Mouse (Mus musculus) intestine, embryonic 16.5 days (tissue): ENCODE measurements at regions not wholly inside any gene's neighbourhood (a gene's known extent, or its start where the extent isn't known, plus 50 kb on each side); places are given as distances from the start of the nearest gene placed in this dataset.
A peak's percentile ranks its signal among the peaks of the same experiment; 100 is the strongest.

Experiments
- ATAC-seq: fragments of 200-750 bp; cut with Nextera tagmentation; 2 replicates; pipeline ENCODE4 v1.8.0; 2017; ENCODE audit warnings: moderate TSS enrichment, moderate library complexity
- H3K27ac ChIP-seq: fragments of 300-500 bp; sonication (generic); 2 replicates; pipeline ENCODE4 v1.5.1; 2014; ENCODE audit warnings: mild to moderate bottlenecking, low read length
- H3K27me3 ChIP-seq: fragments of 300-500 bp; sonication (generic); replicated peaks from 2 replicates; pipeline ENCODE4 v1.6.1; 2014; ENCODE audit warnings: low read length, control low read depth, mixed read lengths; ENCODE audit not compliant: control insufficient read depth, insufficient read depth
- H3K36me3 ChIP-seq: fragments of 300-500 bp; sonication (generic); 2 replicates; pipeline ENCODE4 v1.6.1; 2014; ENCODE audit warnings: low read length, control low read depth; ENCODE audit not compliant: control insufficient read depth, insufficient read depth
- H3K4me1 ChIP-seq: fragments of 300-500 bp; sonication (generic); 2 replicates; pipeline ENCODE4 v1.6.1; 2014; ENCODE audit warnings: low read length, control low read depth, mixed read lengths; ENCODE audit not compliant: control insufficient read depth, insufficient read depth
- H3K4me2 ChIP-seq: fragments of 300-500 bp; sonication (generic); 2 replicates; pipeline ENCODE4 v1.6.1; 2014; ENCODE audit warnings: low read depth, low read length, control low read depth
- H3K4me3 ChIP-seq: fragments of 300-500 bp; sonication (generic); 2 replicates; pipeline ENCODE4 v1.5.1; 2014; ENCODE audit warnings: mild to moderate bottlenecking, low read length
- H3K9ac ChIP-seq: fragments of 300-500 bp; sonication (generic); 2 replicates; pipeline ENCODE4 v1.6.1; 2014; ENCODE audit warnings: low read depth, low read length
- H3K9me3 ChIP-seq: fragments of 300-500 bp; sonication (generic); 2 replicates; pipeline ENCODE4 v1.6.1; 2016; ENCODE audit warnings: low read length, control low read depth; ENCODE audit not compliant: control insufficient read depth
- WGBS: fragments of 180-500 bp; shearing (Covaris S2); extraction: QIAGEN DNeasy Blood & Tissue Kit; methylation state at CpG from one replicate; pipeline ENCODE4 v1.1.7; 2014; 5-methylcytosine and 5-hydroxymethylcytosine counted together

GRCm38 (mm10) chr12:74728866-74729265 lies 412.7 kb upstream of the Gm11042 start:
- Histone ChIP-seq H3K27ac (no peak overlapping the region), H3K27me3 (no peaks in the 10 kb centered on the region), H3K4me2 (no peak overlapping the region), H3K9ac (no peak overlapping the region), H3K4me1 (no peaks in the 10 kb centered on the region), H3K36me3 (no peaks in the 10 kb centered on the region), H3K9me3 (no peaks in the 10 kb centered on the region), H3K4me3 (no peak overlapping the region)
- ATAC-seq: no peak
- WGBS: 94% methylated on average over 2 of the region's 2 CpGs

DNA sequence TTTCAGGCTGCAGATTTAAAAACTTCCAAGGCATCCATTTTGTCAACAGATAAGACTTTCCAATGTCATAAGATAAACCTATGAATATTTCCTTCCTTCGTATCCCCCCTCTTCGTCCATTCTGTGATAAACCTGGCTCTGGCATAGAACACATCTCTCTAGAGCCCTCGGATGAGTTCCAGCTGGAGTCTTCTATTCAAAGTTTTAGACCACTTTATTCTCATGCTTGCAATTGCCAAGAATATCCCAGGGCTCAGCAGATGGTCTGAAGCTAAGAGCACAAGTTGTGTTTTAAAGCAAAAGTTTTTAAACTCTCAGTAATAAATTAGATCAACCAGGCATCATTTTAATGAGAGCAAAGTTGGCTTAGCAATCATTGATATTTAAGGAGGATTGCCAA lies 363.0 kb upstream of the Gm11042 start:
- ATAC-seq: no peak
- Histone ChIP-seq H3K4me3 (no peak overlapping the region), H3K4me2 (no peak overlapping the region), H3K9me3 (no peaks in the 10 kb centered on the region), H3K36me3 (no peaks in the 10 kb centered on the region), H3K9ac (no peak overlapping the region), H3K4me1 (no peaks in the 10 kb centered on the region), H3K27me3 (no peaks in the 10 kb centered on the region), H3K27ac (no peak overlapping the region)
- WGBS: 80% methylated on average over 3 of the region's 3 CpGs

GRCm38 (mm10) chr12:74677835-74678234 lies 361.6 kb upstream of the Gm11042 start:
- Histone ChIP-seq H3K27ac (no peak overlapping the region), H3K36me3 (no peaks in the 10 kb centered on the region), H3K4me3 (no peak overlapping the region), H3K4me2 (no peak overlapping the region), H3K9ac (no peak overlapping the region), H3K9me3 (no peaks in the 10 kb centered on the region), H3K4me1 (no peaks in the 10 kb centered on the region), H3K27me3 (no peaks in the 10 kb centered on the region)
- 82% methylated on average over 2 of the region's 2 CpGs for WGBS
- ATAC-seq: no peak

DNA sequence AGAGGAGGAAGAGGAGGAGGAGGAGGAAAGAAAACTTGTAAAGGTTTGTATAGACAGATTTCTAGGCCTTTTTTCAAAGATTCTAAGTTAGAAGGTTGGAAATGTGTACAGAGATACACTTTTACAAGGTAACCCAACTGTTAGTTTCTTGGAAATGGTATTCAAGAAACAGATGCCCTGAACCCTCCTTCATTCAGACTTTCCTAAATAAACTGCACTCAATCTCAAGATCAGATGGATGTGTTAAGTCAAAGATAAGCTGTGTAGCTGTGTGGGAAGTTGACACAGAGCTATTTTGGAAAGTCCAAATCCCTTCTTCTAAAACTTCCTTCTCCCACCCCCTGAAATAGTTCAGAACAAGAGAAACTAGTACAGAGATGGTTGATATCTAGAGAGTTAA lies 342.2 kb upstream of the Gm11042 start:
- no peaks in the 10 kb centered on the region for H3K36me3 ChIP-seq
- no peaks in the 10 kb centered on the region for H3K9me3 ChIP-seq
- no peak overlapping the region for H3K9ac ChIP-seq
- H3K4me3 ChIP-seq: no peak overlapping the region
- H3K4me2 ChIP-seq: no peak overlapping the region
- no peak for ATAC-seq
- H3K27ac ChIP-seq: no peak overlapping the region
- no peaks in the 10 kb centered on the region for H3K4me1 ChIP-seq
- H3K27me3 ChIP-seq: no peaks in the 10 kb centered on the region

- Histone ChIP-seq H3K9ac (no peak overlapping the region), H3K36me3 (no peaks in the 10 kb centered on the region), H3K27ac (no peak overlapping the region), H3K4me2 (no peak overlapping the region), H3K9me3 (no peaks in the 10 kb centered on the region), H3K27me3 (no peaks in the 10 kb centered on the region), H3K4me3 (no peak overlapping the region), H3K4me1 (no peaks in the 10 kb centered on the region)
- WGBS: 66% methylated on average over 2 of the region's 2 CpGs
- ATAC-seq: no peak
These were observed 340.9 kb upstream of the Gm11042 start for GRCm38 (mm10) chr12:74657036-74657648.

DNA sequence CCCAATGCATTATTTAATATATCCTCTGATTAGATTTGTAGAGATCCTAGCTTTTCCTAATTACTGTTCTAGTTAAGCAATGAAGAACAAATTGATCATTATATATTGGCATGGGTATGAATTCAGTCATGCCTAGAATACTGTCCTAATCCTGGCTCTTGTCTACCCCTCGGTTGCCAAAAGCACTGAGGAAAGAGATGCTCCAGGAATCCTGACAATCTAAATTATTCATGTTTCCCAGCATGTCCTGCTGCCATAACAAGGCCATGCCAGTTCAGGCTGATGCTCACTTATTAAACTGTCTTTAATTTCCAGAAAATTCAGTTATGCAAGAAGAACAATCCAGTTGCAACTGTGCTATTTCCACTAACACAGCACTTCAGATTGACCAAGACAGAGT lies 335.1 kb upstream of the Gm11042 start:
- H3K9ac ChIP-seq: no peak overlapping the region
- no peak for ATAC-seq
- H3K27ac ChIP-seq: no peak overlapping the region
- no peaks in the 10 kb centered on the region for H3K9me3 ChIP-seq
- H3K4me2 ChIP-seq: no peak overlapping the region
- WGBS: 55% methylated on average over 1 of the region's 1 CpGs
- no peak overlapping the region for H3K4me3 ChIP-seq
- no peaks in the 10 kb centered on the region for H3K4me1 ChIP-seq
- no peaks in the 10 kb centered on the region for H3K27me3 ChIP-seq
- no peaks in the 10 kb centered on the region for H3K36me3 ChIP-seq

- H3K4me2 ChIP-seq: no peak overlapping the region
- no peak overlapping the region for H3K27ac ChIP-seq
- no peaks in the 10 kb centered on the region for H3K4me1 ChIP-seq
- no peaks in the 10 kb centered on the region for H3K27me3 ChIP-seq
- 78% methylated on average over 2 of the region's 2 CpGs for WGBS
- H3K4me3 ChIP-seq: no peak overlapping the region
- H3K36me3 ChIP-seq: no peaks in the 10 kb centered on the region
- no peaks in the 10 kb centered on the region for H3K9me3 ChIP-seq
- ATAC-seq: no peak
- H3K9ac ChIP-seq: no peak overlapping the region
These were observed 316.6 kb upstream of the Gm11042 start for GRCm38 (mm10) chr12:74632827-74633226.

DNA sequence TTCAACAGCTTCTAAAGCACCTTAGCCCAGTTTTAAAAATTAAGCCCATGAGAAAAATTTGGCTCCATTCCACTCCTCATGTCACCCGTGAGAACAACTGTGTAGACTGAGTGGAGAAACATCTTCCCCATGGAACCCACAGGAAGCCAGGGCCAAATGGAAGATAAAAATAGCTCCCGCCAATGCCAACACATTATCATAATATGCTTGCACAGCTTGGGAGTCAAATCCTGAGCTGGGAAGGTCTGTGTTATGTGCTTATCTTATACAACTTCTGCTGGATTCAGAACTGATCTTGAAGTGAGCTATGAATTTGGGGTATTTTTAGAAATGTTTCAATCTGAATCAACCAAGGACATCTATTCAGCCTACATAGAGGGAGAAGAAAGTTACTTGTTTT lies 279.0 kb upstream of the Gm11042 start:
- H3K27me3 ChIP-seq: no peaks in the 10 kb centered on the region
- H3K27ac ChIP-seq: no peak overlapping the region
- no peaks in the 10 kb centered on the region for H3K4me1 ChIP-seq
- no peak overlapping the region for H3K4me3 ChIP-seq
- ATAC-seq: no peak
- WGBS: 76% methylated on average over 2 of the region's 2 CpGs
- H3K9me3 ChIP-seq: no peaks in the 10 kb centered on the region
- H3K36me3 ChIP-seq: no peaks in the 10 kb centered on the region
- H3K9ac ChIP-seq: no peak overlapping the region
- no peak overlapping the region for H3K4me2 ChIP-seq

- no peak overlapping the region for H3K9ac ChIP-seq
- H3K27ac ChIP-seq: no peak overlapping the region
- no peak overlapping the region for H3K4me2 ChIP-seq
- no peaks in the 10 kb centered on the region for H3K36me3 ChIP-seq
- H3K4me1 ChIP-seq: no peaks in the 10 kb centered on the region
- no peak for ATAC-seq
- H3K4me3 ChIP-seq: no peak overlapping the region
- 81% methylated on average over 2 of the region's 2 CpGs for WGBS
- no peaks in the 10 kb centered on the region for H3K27me3 ChIP-seq
- H3K9me3 ChIP-seq: no peaks in the 10 kb centered on the region
These were observed 238.4 kb upstream of the Gm11042 start for GRCm38 (mm10) chr12:74554599-74554998.

GRCm38 (mm10) chr12:74544172-74544571 lies 228.0 kb upstream of the Gm11042 start:
- Histone ChIP-seq H3K4me3 (no peak overlapping the region), H3K27me3 (no peaks in the 10 kb centered on the region), H3K36me3 (no peaks in the 10 kb centered on the region), H3K27ac (no peak overlapping the region), H3K4me2 (no peak overlapping the region), H3K9ac (no peak overlapping the region), H3K4me1 (no peaks in the 10 kb centered on the region), H3K9me3 (no peaks in the 10 kb centered on the region)
- 74% methylated on average over 2 of the region's 2 CpGs for WGBS
- peak; percentile 69 for ATAC-seq
